Mouse (Mus musculus) forebrain, embryonic 13.5 days (tissue): ENCODE results near the gene Adamts13. TPM values are rescaled to one million over a fixed set of nuclear protein-coding genes. Genes with fewer than 3 reads are reported as not detected.
A peak's percentile ranks its signal among the peaks of the same experiment; 100 is the strongest.

Experiments
- ATAC-seq: fragments of 200-750 bp; cut with Nextera tagmentation; 2 replicates; pipeline ENCODE4 v1.8.0; 2017
- H3K27ac ChIP-seq: fragments of 300-500 bp; sonication (generic); 2 replicates; pipeline ENCODE4 v1.5.1; 2015; ENCODE audit warnings: inconsistent platforms, mild to moderate bottlenecking, moderate library complexity
- H3K27me3 ChIP-seq: fragments of 300-500 bp; sonication (generic); 2 replicates; pipeline ENCODE4 v1.6.1; 2015; ENCODE audit warnings: mild to moderate bottlenecking, inconsistent platforms
- H3K36me3 ChIP-seq: fragments of 300-500 bp; sonication (generic); 2 replicates; pipeline ENCODE4 v1.6.1; 2015; ENCODE audit warnings: mild to moderate bottlenecking, inconsistent platforms; ENCODE audit not compliant: poor library complexity, severe bottlenecking
- H3K4me1 ChIP-seq: fragments of 300-500 bp; sonication (generic); 2 replicates; pipeline ENCODE4 v1.6.1; 2015; ENCODE audit warnings: inconsistent platforms
- H3K4me2 ChIP-seq: fragments of 300-500 bp; sonication (generic); 2 replicates; pipeline ENCODE4 v1.6.1; 2015; ENCODE audit warnings: inconsistent platforms, mild to moderate bottlenecking, moderate library complexity
- H3K4me3 ChIP-seq: fragments of 300-500 bp; sonication (generic); 2 replicates; pipeline ENCODE4 v1.5.1; 2015; ENCODE audit warnings: mild to moderate bottlenecking, inconsistent platforms
- H3K9ac ChIP-seq: fragments of 300-500 bp; sonication (generic); 2 replicates; pipeline ENCODE4 v1.6.1; 2015; ENCODE audit warnings: mild to moderate bottlenecking, inconsistent platforms
- H3K9me3 ChIP-seq: fragments of 300-500 bp; sonication (generic); replicated peaks from 2 replicates; pipeline ENCODE4 v1.6.1; 2016; ENCODE audit warnings: inconsistent platforms
- WGBS: fragments of 180-500 bp; shearing (Covaris S2); methylation state at CpG from one replicate; pipeline ENCODE4 v1.1.7; 2015; 5-methylcytosine and 5-hydroxymethylcytosine counted together
- polyA plus RNA-seq: library from polyadenylated mRNA; unstranded; fragments of >200 nt; fragmentation: Nextera tagmentation; extraction: Ambion mirVana; gene quantifications from 2 replicates; pipeline ENCODE4 v1.2.1, GENCODE M21; 2015

Adamts13 gene
- polyA plus RNA-seq, 1 experiment from 2014 or later = not detected

DNA sequence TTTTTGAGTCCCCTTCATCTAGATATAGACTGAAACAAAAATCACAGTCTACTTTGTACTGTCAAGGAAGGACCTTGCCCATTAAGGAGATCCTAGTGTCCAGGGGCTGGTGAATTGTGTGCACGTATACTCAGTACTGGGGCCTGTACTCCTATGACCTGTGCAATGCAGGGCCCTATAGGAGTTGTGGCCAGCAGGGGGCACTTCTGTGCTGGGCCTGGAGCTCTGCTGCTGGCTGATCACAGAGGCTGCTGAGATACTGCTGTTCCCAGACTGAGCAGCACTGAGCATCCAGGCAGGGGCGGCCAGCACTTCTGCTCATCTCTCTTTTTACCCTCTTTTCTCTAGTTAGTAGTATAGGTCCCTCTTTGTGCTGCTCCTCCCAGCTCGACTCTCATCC is 70.2 kb downstream of the Adamts13 start:
- H3K27me3 ChIP-seq = no peaks in the 10 kb centered on the region
- H3K27ac ChIP-seq = no peak overlapping the region
- no peak overlapping the region for H3K9ac ChIP-seq
- no peaks in the 10 kb centered on the region for H3K36me3 ChIP-seq
- no peaks in the 10 kb centered on the region for H3K9me3 ChIP-seq
- WGBS = 19% methylated on average over 3 of the region's 3 CpGs
- no peaks in the 10 kb centered on the region for H3K4me1 ChIP-seq
- no peak overlapping the region for H3K4me2 ChIP-seq
- H3K4me3 ChIP-seq = no peak overlapping the region
- ATAC-seq = peak; percentile 90

DNA sequence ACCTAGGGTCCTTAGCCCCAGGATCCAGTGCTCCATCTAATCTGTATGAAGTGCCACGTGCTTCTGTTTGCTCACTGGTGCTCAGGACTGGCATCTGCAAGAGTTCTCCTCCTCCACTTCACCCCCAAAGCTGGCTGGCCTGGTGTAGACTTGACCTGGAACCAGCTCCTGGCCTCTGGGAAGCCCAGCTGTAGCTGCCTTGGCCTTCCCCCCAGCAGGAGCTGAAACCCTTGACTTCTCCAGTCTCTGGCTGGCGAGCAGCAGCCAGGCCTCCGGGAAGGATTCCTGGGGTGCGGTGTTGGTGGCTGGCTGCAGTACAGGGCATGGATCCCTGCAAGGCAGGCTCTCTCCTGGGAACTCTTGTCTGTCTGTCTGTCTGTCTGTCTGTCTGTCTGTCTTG is 71.0 kb downstream of the Adamts13 start:
- Histone ChIP-seq H3K4me1 (no peaks in the 10 kb centered on the region), H3K27ac (no peak overlapping the region), H3K9me3 (no peaks in the 10 kb centered on the region), H3K9ac (no peak overlapping the region), H3K36me3 (no peaks in the 10 kb centered on the region), H3K4me2 (no peak overlapping the region), H3K4me3 (no peak overlapping the region), H3K27me3 (no peaks in the 10 kb centered on the region)
- no peak for ATAC-seq
- WGBS = 78% methylated on average over 4 of the region's 4 CpGs

DNA sequence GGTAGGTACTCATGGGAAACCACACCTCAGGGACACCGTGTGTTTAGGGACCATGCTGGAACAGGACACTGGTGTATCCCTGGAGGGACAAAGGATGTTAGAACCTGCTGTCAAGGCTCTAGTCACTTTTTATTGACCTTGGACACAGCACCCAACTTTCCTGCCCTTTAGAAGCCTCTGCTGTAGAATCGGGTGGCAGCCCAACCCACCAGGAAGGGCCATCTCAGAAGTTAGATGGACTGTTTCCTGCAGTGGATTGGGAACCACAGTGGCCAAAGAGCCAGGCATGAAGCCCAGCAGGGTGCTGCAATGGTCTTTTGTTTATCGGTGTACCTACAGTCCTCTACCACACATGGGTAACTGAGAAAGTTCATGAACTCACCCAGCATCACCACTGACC is 71.4 kb downstream of the Adamts13 start:
- no peak overlapping the region for H3K4me3 ChIP-seq
- no peak for ATAC-seq
- no peaks in the 10 kb centered on the region for H3K27me3 ChIP-seq
- no peak overlapping the region for H3K27ac ChIP-seq
- H3K9ac ChIP-seq = no peak overlapping the region
- no peak overlapping the region for H3K4me2 ChIP-seq
- 86% methylated on average over 3 of the region's 3 CpGs for WGBS
- H3K36me3 ChIP-seq = no peaks in the 10 kb centered on the region
- no peaks in the 10 kb centered on the region for H3K9me3 ChIP-seq
- no peaks in the 10 kb centered on the region for H3K4me1 ChIP-seq

DNA sequence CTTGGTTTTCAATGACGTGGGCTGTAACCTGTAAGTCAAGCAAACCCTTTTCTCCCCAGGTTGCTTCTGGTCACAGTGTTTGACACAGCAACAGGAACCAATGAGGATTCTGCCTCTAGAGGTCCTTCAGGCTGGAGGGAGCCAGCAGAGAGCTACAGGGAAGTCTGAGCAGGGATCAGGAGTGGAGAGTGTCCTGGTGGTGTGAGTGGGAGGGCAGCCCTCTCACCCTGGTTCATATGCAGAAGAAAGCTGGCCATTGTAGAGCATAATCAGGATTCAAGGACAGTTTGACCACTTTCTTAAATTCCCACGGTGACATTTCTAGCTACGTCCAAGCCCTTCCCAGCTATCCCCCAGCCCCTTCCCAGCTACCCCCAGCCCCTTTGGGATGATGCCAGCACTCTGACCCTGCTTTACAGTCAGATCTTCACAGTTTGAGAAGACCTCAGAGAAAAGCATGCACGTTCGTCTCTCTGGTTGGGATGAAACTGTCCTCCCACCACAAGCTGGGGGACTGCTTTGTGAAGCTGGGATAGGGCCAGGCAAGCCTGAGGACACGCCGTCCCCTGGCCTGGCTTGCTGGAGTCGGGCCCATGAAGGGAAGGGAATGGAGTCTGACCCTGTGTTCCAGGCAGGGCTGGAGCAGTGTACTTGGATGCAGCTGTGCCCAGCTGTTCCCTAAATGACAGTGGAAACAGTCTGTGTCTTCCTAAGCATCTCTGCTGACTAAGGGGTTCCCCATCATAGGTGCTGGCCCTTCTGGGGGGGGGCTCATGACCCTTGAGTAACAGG is 73.0 kb downstream of the Adamts13 start:
- 76% methylated on average over 8 of the region's 8 CpGs for WGBS
- no peaks in the 10 kb centered on the region for H3K9me3 ChIP-seq

DNA sequence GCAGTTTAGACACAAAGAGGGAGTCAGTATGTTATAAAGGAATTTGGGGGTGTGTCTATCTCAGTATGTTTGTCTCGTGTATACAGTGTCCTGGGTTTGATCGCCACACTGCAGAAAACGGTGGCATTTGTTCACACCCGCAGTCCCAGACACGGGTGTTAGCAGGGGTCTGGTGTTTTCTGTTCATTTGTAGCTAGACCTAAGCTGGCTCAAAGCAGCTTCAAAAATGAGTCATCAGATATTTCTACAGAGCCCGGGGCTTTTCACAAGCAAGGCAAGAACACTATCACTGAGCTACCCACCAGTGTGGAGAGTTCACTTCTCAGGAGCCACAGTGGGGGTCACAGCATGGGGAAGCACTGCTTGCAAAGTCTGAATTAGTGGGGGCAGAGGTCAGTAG is 76.2 kb downstream of the Adamts13 start:
- no peak for ATAC-seq
- Histone ChIP-seq H3K27me3 (no peaks in the 10 kb centered on the region), H3K9ac (no peak overlapping the region), H3K9me3 (no peaks in the 10 kb centered on the region), H3K36me3 (no peaks in the 10 kb centered on the region), H3K4me2 (no peak overlapping the region), H3K27ac (no peak overlapping the region), H3K4me3 (no peak overlapping the region), H3K4me1 (no peaks in the 10 kb centered on the region)
- 43% methylated on average over 6 of the region's 6 CpGs for WGBS

More for the DNA sequence above, 73.0 kb downstream of the Adamts13 start:
- no peak overlapping the region for H3K4me2 ChIP-seq
- no peak for ATAC-seq
- H3K4me1 ChIP-seq = no peaks in the 10 kb centered on the region
- no peaks in the 10 kb centered on the region for H3K27me3 ChIP-seq
- H3K9ac ChIP-seq = no peak overlapping the region
- H3K4me3 ChIP-seq = no peak overlapping the region
- H3K36me3 ChIP-seq = no peaks in the 10 kb centered on the region
- no peak overlapping the region for H3K27ac ChIP-seq

DNA sequence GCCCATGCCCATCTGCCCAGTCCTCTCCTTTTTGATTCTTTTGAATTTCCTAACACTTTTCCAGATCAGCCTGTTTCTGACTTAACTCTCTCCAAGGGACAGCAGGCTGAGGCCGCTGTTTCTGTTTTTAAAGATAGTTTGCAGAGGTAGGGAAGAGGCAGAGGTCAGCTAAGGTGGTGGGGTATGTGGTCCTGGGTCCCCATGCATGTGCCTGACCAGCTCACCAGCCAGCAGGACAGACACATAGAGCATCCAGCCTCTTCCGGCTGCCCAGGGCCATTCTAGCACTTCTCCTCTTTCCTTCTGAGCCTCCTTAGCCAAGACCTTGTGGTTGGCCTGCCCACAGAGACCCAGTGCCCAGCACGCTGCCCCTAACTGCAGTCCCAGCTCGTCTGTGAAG is 85.0 kb downstream of the Adamts13 start:
- no peaks in the 10 kb centered on the region for H3K27me3 ChIP-seq
- H3K27ac ChIP-seq = no peak overlapping the region
- no peak overlapping the region for H3K4me2 ChIP-seq
- peaks cover 11% of the 10 kb centered on the region; the same call in 1 of the 2 replicates for H3K4me1 ChIP-seq
- H3K36me3 ChIP-seq = no peaks in the 10 kb centered on the region
- no peak for ATAC-seq
- H3K4me3 ChIP-seq = no peak overlapping the region
- 65% methylated on average over 4 of the region's 4 CpGs for WGBS
- H3K9ac ChIP-seq = no peak overlapping the region
- H3K9me3 ChIP-seq = no peaks in the 10 kb centered on the region

DNA sequence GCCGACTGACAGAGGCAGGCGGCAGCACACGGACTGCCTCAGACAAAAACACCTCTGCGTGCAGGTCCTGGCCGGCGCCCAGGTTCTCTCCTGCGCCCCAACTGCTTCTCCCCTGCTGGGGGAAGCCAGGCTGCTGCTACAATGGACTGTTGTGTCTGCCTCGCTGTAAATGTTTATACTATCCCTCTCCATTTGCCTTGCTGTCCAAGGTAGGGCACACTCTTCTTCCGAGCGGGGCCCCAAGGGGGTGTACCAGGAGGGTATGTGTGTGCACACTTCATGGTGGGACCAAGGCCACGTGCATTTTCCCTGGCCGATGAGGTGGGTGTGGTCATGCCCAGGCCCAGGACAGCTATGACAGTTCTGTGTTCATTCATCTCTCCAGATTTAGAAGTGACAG is 85.5 kb downstream of the Adamts13 start:
- Histone ChIP-seq H3K9me3 (no peaks in the 10 kb centered on the region), H3K4me3 (no peak overlapping the region), H3K27me3 (no peaks in the 10 kb centered on the region), H3K4me2 (no peak overlapping the region), H3K27ac (no peak overlapping the region), H3K9ac (no peak overlapping the region), H3K36me3 (no peaks in the 10 kb centered on the region), H3K4me1 (peaks cover 11% of the 10 kb centered on the region; the same call in 1 of the 2 replicates)
- no peak for ATAC-seq
- 63% methylated on average over 12 of the region's 12 CpGs for WGBS

DNA sequence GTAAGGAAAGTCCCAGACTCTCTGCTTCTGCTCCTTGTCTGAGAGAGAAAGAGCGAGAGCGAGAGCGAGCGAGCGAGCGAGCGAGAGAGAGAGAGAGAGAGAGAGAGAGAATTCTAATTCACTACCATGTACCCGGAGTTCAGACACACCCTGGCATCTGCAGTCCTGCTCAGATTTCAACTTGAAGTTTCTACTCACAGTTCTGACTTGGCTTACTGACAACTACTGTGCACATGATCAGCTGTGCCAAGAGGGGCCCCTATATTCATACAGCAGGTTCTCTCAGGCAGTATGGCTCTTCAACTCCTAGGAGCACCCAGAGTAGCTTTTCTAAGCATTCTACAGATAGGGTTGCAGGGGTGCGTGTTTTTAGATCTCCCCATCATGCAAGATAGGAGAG is 86.0 kb downstream of the Adamts13 start:
- Histone ChIP-seq H3K9me3 (no peaks in the 10 kb centered on the region), H3K9ac (no peak overlapping the region), H3K4me3 (no peak overlapping the region), H3K4me1 (peaks cover 11% of the 10 kb centered on the region; the same call in 1 of the 2 replicates), H3K4me2 (no peak overlapping the region), H3K36me3 (no peaks in the 10 kb centered on the region), H3K27ac (no peak overlapping the region), H3K27me3 (no peaks in the 10 kb centered on the region)
- WGBS = 86% methylated on average over 9 of the region's 9 CpGs
- no peak for ATAC-seq

Other genes starting within 250 kb of the Adamts13 start
- gene Abo, start 108.4 kb upstream of the Adamts13 start, polyA plus RNA-seq = not detected in 2 replicates
- gene Surf6, start 70.5 kb upstream of the Adamts13 start, polyA plus RNA-seq = 25.0 and 29.6 TPM in 2 replicates
- gene Med22, start 62.7 kb upstream of the Adamts13 start, polyA plus RNA-seq = 168 and 187 TPM in 2 replicates
- gene Rpl7a, start 62.7 kb upstream of the Adamts13 start, polyA plus RNA-seq = 620 and 639 TPM in 2 replicates
- gene Surf2, start 57.0 kb upstream of the Adamts13 start, polyA plus RNA-seq = 53.5 and 60.7 TPM in 2 replicates
- 61.0 and 64.8 TPM in 2 replicates for gene Surf1, start 56.9 kb upstream of the Adamts13 start, polyA plus RNA-seq
- 104 and 107 TPM in 2 replicates for gene Surf4, start 39.5 kb upstream of the Adamts13 start, polyA plus RNA-seq
- 0.33 TPM in 1 of 2 replicates, not detected in the other for gene Stkld1, start 39.4 kb upstream of the Adamts13 start, polyA plus RNA-seq
- gene Rexo4, start 9.0 kb upstream of the Adamts13 start, polyA plus RNA-seq = 39.5 and 40.3 TPM in 2 replicates
- gene Cacfd1, start 36.5 kb downstream of the Adamts13 start, polyA plus RNA-seq = 115 and 125 TPM in 2 replicates
- 2.0 and 2.6 TPM in 2 replicates for gene Slc2a6, start 54.6 kb downstream of the Adamts13 start, polyA plus RNA-seq
- not detected in 2 replicates for gene Mymk, start 98.8 kb downstream of the Adamts13 start, polyA plus RNA-seq
- gene Adamtsl2, start 106.0 kb downstream of the Adamts13 start, polyA plus RNA-seq = 5.7 and 7.6 TPM in 2 replicates
- 0.76 and 1.7 TPM in 2 replicates for gene Fam163b, start 169.1 kb downstream of the Adamts13 start, polyA plus RNA-seq
- gene Dbh, start 191.8 kb downstream of the Adamts13 start, polyA plus RNA-seq = not detected in 2 replicates